Mouse (Mus musculus): ENCODE results near the gene Cd7.

The Cd7 gene

GRCm38 (mm10) chr11:121051793-121052192 is 12.6 kb upstream of the Cd7 start:
- in situ Hi-C loops (cut with MboI; ENCODE audit: unreplicated experiment in 2 of 2), result no loop called here

GRCm38 (mm10) chr11:121049840-121050239 is 10.6 kb upstream of the Cd7 start:
- in situ Hi-C loops (cut with MboI; ENCODE audit: unreplicated experiment in 2 of 2), result no loop called here

GRCm38 (mm10) chr11:121047826-121048399 is 8.7 kb upstream of the Cd7 start:
- in situ Hi-C loops (cut with MboI; ENCODE audit: unreplicated experiment in 2 of 2), result no loop called here

- in situ Hi-C loops (cut with MboI; ENCODE audit: unreplicated experiment in 2 of 2), result no loop called here
These were observed 6.1 kb upstream of the Cd7 start for GRCm38 (mm10) chr11:121045286-121045685.

- in situ Hi-C loops (cut with MboI; ENCODE audit: unreplicated experiment in 2 of 2), result loop anchor here in 1 of 2 experiments (5.0 kb wide), 1 partner anchor 321 kb away; the partner anchor contains the start of gene Rac3
These were observed 3.8 kb upstream of the Cd7 start for GRCm38 (mm10) chr11:121043025-121043424.

GRCm38 (mm10) chr11:121042480-121042879 is 3.3 kb upstream of the Cd7 start:
- in situ Hi-C loops (cut with MboI; ENCODE audit: unreplicated experiment in 2 of 2), result loop anchor here in 1 of 2 experiments (5.0 kb wide), 1 partner anchor 320 kb away; the partner anchor contains the start of gene Rac3

GRCm38 (mm10) chr11:121041636-121042035 is 2.4 kb upstream of the Cd7 start:
- in situ Hi-C loops (cut with MboI; ENCODE audit: unreplicated experiment in 2 of 2), result loop anchor here in 1 of 2 experiments (5.0 kb wide), 1 partner anchor 319 kb away; the partner anchor contains the start of gene Rac3

- in situ Hi-C loops (cut with MboI; ENCODE audit: unreplicated experiment in 2 of 2), result loop anchor here in 1 of 2 experiments (5.0 kb wide), 1 partner anchor 319 kb away; the partner anchor contains the start of gene Rac3
These were observed 2.0 kb upstream of the Cd7 start for GRCm38 (mm10) chr11:121041212-121041611.

GRCm38 (mm10) chr11:121038366-121039240 is 615 bp downstream of the Cd7 start:
- in situ Hi-C loops (cut with MboI; ENCODE audit: unreplicated experiment in 2 of 2), result loop anchor here in 1 of 2 experiments (5.0 kb wide), 1 partner anchor 316 kb away; the partner anchor contains the start of gene Rac3

- in situ Hi-C loops (cut with MboI; ENCODE audit: unreplicated experiment in 2 of 2), result no loop called here
These were observed 6.1 kb downstream of the Cd7 start for GRCm38 (mm10) chr11:121033118-121033517.

GRCm38 (mm10) chr11:121027259-121027658 is 12.0 kb downstream of the Cd7 start:
- in situ Hi-C loops (cut with MboI; ENCODE audit: unreplicated experiment in 2 of 2), result loop anchor here in 1 of 2 experiments (5.0 kb wide), 1 partner anchor 165 kb away; no protein-coding TSS in a partner anchor

- in situ Hi-C loops (cut with MboI; ENCODE audit: unreplicated experiment in 2 of 2), result no loop called here
These were observed 15.1 kb downstream of the Cd7 start for GRCm38 (mm10) chr11:121024163-121024562.

- in situ Hi-C loops (cut with MboI; ENCODE audit: unreplicated experiment in 2 of 2), result loop anchor here in 1 of 2 experiments (10.0 kb wide), 1 partner anchor 185 kb away; the partner anchor contains the start of genes Hexdc and Ogfod3
These were observed 19.7 kb downstream of the Cd7 start for GRCm38 (mm10) chr11:121019501-121019900.

- in situ Hi-C loops (cut with MboI; ENCODE audit: unreplicated experiment in 2 of 2), result loop anchor here in 1 of 2 experiments (10.0 kb wide), 1 partner anchor 187 kb away; the partner anchor contains the start of genes Hexdc and Ogfod3
These were observed 21.5 kb downstream of the Cd7 start for GRCm38 (mm10) chr11:121017703-121018102.

- in situ Hi-C loops (cut with MboI; ENCODE audit: unreplicated experiment in 2 of 2), result loop anchor here in 1 of 2 experiments (10.0 kb wide), 1 partner anchor 189 kb away; the partner anchor contains the start of genes Hexdc and Ogfod3
These were observed 23.7 kb downstream of the Cd7 start for GRCm38 (mm10) chr11:121015472-121015871.

GRCm38 (mm10) chr11:121014896-121015300 is 24.3 kb downstream of the Cd7 start:
- in situ Hi-C loops (cut with MboI; ENCODE audit: unreplicated experiment in 2 of 2), result loop anchor here in 1 of 2 experiments (10.0 kb wide), 1 partner anchor 190 kb away; the partner anchor contains the start of genes Hexdc and Ogfod3

GRCm38 (mm10) chr11:121013656-121014055 is 25.6 kb downstream of the Cd7 start:
- in situ Hi-C loops (cut with MboI; ENCODE audit: unreplicated experiment in 2 of 2), result loop anchor here in 1 of 2 experiments (10.0 kb wide), 1 partner anchor 191 kb away; the partner anchor contains the start of genes Hexdc and Ogfod3

GRCm38 (mm10) chr11:121010044-121010755 is 29.0 kb downstream of the Cd7 start:
- in situ Hi-C loops (cut with MboI; ENCODE audit: unreplicated experiment in 2 of 2), result loop anchor here in 1 of 2 experiments (10.0 kb wide), 1 partner anchor 195 kb away; the partner anchor contains the start of genes Hexdc and Ogfod3

GRCm38 (mm10) chr11:121006184-121006583 is 33.0 kb downstream of the Cd7 start:
- in situ Hi-C loops (cut with MboI; ENCODE audit: unreplicated experiment in 2 of 2), result no loop called here

GRCm38 (mm10) chr11:121004281-121004680 is 34.9 kb downstream of the Cd7 start:
- in situ Hi-C loops (cut with MboI; ENCODE audit: unreplicated experiment in 2 of 2), result no loop called here

Data from v-Abl transformed pro-B cells (cell line).